Mouse (Mus musculus): Measurements from ENCODE around the gene Hipk2.

The Hipk2 gene

DNA sequence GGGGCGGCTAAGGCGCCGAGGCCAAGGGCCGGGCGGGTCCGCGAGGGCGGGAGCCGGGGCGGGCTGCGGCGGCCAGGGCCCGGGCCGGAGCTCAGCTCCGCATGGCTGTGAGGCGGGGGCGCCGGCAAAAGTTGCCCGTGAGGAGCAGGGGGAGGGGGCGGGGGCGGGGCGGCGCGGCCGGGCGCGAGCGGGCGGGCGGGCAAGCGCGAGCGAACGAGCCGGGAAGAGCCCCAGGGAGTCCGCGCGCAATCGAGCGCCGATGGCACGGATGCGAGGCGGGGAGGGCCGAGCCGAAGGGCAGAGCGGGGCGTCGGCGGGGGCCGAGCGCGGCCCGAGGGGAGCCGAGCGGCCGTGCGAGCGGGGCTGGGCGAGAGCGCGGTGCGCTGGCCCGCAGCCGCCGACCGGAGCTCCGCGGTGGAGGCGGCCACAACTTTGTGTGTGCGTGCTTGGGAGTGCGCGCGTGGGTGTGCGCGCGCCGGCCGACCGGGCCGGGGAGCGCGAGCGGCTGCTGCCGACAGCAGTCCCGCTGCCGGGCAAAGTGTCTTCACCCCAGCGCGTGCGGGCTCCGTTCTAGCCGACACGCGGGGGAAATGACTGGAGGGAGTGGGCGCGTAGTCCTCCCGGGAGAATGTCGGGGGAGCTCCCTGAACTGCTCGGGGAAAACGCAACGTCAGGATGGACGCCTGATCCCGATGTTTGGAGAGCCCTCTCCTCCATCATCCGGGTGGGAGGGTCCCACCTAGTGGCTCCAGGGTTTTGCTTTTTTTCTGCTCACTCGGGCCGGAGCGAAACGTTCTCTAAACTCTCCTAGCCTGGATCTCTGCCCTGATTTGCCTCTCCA is at the start of gene Hipk2:
Hipk2 (minus strand) TSS at position 95 of the 841 bp plus-strand sequence.
- DNase-seq (ENCODE audit: low read depth, low spot score), result peak; percentile 92

DNA sequence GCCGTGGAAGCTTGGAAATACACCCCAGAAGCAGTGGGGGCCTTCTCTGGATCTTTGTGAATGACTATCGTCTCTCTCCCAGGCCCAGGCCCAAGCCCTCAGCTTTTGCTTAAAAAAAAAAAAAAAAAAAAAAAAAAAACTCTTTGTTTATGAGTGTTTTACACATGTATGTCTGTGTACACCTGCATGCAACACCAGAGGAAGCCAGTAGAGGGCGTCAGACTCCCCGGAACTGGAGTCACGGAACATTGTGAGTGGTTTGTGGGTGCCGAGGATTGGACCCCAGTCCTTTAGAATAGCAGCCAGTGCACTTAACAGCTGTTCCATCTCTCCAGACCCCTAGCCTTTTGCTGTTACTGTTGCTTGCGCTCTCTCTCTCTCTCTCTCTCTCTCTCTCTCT is 49.8 kb upstream of the Hipk2 start:
- peak; percentile 73 for DNase-seq (ENCODE audit: low read depth, low spot score)

DNA sequence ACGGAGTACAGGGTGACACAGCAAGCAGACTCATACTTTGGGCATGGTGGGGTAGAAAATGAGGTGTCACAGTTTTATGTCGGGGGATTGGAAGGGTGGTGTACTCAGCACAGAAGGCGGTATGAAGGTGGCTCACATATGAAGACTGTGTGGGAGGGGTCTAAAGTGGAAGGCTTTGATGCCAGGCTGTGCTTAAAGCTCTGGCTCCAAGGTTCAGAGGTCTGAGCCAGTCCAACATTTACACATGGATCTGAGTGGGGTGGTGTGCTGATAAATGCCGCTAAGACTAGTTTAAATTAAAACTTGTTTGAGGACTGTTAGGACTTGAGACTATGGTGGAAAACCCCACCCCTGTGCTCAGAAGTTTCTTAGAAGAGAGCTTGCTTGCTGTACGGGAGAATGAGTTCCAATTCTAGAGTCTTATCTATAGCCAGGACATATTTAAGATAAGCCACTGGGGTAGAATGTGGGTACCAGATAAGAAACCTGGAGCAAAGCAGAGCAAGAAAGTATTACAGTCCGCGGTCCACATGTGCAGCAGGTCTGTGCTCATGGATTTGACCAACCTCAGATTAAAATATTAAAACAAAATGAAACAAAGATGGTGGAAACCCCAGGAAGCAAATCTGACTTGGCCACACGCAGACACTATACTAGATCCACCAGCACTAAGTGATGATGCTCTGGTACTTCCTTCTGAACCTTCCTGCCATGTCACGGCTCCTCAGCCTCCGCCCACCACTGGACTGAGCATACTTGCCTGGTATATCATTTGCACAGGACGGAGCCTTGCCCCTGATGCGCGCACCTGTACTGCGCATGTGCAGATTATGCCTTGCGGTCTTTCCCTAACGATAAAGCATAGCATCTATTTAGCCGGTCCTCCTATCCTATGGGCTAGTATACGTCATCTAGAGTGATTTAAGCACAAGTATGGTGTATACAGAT is 48.2 kb upstream of the Hipk2 start:
- no peak for DNase-seq (ENCODE audit: low read depth, low spot score)

- DNase-seq (ENCODE audit: low read depth, low spot score), result no peak
These were observed 47.5 kb upstream of the Hipk2 start for GRCm38 (mm10) chr6:38923450-38923849.

DNA sequence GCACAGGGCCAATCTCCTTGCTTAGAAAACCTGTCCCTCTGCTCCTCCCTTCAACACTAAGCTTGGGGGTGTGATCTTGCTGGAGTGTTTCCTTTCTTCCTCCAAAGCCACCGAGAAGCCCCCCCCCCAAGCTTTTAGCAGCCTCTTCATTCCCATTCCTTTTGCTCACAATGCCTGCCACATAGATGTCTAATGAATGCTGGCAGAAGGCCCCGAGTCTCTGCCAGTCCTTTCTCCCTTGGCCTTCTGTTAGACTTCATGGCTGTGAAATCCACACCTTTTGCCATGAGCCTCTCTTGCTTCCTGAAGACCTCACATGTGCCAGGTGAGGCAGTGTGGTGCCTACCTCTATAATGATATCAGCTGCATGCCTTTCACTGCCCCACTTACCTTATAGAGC is 46.6 kb upstream of the Hipk2 start:
- no peak for DNase-seq (ENCODE audit: low read depth, low spot score)

GRCm38 (mm10) chr6:38921810-38922116 is 45.8 kb upstream of the Hipk2 start:
- no peak for DNase-seq (ENCODE audit: low read depth, low spot score)

DNA sequence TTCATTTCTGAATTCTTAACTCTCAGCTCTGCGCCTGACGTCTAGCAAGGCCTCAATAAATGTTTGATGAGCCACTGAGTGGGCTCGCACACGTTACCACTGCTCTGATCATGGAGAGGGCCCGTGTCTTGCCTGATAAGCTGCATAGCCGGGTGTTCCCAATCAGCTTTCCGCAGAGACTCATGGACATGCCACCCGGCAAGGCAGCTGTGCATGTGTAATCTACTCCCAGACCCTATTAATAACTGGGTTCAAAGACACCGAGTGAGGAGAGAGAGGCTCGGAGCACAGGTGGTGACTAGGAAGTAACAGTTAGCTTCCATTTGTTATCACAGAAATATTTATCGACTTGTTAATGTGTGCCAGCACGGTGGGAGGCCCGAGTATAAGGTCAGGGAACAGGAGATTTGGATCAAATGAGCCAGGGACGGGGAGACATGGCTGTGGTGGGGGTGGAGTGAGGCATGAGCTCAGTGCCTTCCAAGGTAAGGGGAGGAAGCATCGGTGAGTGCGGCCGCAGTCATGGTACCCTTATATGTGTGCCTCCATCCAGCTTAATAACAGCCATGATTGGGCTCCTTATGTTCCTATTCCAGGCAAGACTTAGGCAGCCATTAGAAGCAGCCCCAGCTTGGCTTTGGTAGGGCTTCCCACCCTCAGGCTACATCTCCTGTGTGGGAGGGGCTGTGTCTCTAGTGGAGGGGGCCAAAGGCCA is 45.3 kb upstream of the Hipk2 start:
- no peak for DNase-seq (ENCODE audit: low read depth, low spot score)

GRCm38 (mm10) chr6:38920141-38920540 is 44.2 kb upstream of the Hipk2 start:
- DNase-seq (ENCODE audit: low read depth, low spot score), result no peak

DNA sequence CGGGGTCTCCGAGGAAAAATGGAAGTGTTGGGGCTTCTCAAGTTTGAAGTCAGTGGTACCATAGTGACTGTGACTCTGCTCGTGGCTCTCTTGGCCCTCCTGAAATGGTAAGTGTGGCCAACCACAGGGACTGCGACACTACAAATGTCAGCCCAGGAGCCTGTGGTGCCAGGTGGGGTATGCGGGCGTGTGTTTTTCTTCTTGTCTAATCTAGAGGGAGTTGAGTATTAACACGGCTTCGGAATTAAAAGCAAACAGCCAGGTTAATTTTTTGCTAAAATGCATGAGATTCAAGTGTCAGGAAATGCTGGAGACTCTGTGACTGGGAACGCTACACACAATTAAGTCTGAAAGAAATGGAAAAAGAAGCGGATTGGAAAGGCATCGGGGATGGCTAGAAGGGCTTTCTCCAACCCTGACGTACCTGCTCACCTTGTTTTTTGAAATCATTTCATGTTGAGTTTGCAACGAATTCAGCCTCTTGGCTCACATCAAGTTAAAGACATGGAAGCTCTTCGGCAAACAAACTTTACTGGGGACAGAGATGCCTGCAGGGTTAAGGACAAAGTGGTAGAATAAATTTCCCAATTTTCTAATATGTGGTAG is 43.3 kb upstream of the Hipk2 start:
- DNase-seq (ENCODE audit: low read depth, low spot score), result no peak

- no peak for DNase-seq (ENCODE audit: low read depth, low spot score)
These were observed 42.8 kb upstream of the Hipk2 start for GRCm38 (mm10) chr6:38918728-38919127.

GRCm38 (mm10) chr6:38917415-38917814 is 41.5 kb upstream of the Hipk2 start:
- no peak for DNase-seq (ENCODE audit: low read depth, low spot score)

DNA sequence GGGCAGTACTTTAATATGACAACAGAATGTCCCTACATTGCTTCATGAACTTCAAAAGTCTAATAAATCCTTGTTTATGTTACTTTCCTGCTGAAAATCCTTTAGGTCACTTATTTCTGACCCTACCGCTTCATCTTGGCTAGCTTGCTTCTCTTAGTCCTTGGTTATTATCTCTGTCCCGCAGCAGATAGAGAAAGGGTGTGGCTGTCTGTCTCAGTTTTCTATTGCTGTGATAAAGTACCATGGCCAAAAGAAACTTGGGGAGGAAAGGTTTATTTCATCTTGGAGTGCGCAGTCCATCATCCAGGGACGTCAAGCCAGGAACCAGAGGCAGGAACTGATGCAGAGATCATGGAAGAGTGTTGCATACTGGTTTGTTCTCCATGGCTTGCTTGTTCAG is 40.6 kb upstream of the Hipk2 start:
- DNase-seq (ENCODE audit: low read depth, low spot score), result no peak

GRCm38 (mm10) chr6:38915776-38916175 is 39.8 kb upstream of the Hipk2 start:
- DNase-seq (ENCODE audit: low read depth, low spot score), result no peak

DNA sequence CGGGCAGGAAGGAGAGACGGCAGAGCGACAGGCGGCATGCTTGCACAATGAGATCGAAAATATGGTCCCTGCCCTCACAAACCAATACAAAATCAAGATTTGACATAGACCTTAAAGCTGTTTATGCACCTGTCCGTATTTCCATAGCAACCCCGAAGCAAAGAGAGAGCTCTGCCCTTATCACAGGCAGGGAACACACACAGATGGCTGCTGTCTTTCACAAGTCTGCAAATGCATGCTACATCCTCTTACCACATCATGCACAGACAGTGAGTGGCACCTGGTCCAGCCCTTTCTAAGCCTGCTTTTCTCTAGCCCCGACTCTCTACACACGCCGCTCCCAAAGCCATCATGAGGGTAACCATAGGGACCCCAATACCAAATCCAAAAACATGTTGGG is 38.2 kb upstream of the Hipk2 start:
- no peak for DNase-seq (ENCODE audit: low read depth, low spot score)

DNA sequence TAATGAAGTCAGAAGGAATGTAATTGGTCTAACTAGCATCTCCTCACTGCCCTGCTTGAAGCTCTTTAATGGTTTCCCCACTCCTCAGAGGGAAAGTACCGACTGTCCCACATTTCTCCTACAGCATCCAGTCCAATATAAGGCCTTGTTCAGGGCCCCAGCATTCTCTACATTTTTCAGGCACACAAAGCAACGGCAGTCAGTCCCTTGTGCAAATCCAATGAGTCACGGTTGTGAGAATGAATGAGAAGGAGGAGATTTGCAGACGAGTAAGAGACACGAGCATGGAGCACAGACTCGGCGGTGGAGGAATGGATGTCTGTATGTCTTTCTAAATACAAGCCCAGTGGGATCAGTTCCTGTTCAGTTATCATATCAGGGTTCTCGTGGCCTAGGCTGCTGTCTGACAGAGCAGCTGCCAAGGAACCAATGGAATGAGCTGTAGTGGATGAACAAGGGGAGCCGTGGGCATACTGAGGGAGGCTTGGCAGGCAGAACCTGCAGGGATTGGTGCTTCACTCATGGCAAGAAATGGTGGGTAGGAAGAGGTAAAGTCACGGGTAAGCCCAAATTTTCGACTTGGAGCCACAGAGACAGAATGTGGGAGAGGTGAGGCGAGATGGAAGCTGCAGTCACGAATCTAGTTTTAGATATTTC is 37.5 kb upstream of the Hipk2 start:
- DNase-seq (ENCODE audit: low read depth, low spot score), result no peak

- DNase-seq (ENCODE audit: low read depth, low spot score), result no peak
These were observed 36.9 kb upstream of the Hipk2 start for GRCm38 (mm10) chr6:38912845-38913244.

GRCm38 (mm10) chr6:38912121-38912660 is 36.2 kb upstream of the Hipk2 start:
- no peak for DNase-seq (ENCODE audit: low read depth, low spot score)

- peak; percentile 87 for DNase-seq (ENCODE audit: low read depth, low spot score)
These were observed 35.0 kb upstream of the Hipk2 start for GRCm38 (mm10) chr6:38910828-38911559.

DNA sequence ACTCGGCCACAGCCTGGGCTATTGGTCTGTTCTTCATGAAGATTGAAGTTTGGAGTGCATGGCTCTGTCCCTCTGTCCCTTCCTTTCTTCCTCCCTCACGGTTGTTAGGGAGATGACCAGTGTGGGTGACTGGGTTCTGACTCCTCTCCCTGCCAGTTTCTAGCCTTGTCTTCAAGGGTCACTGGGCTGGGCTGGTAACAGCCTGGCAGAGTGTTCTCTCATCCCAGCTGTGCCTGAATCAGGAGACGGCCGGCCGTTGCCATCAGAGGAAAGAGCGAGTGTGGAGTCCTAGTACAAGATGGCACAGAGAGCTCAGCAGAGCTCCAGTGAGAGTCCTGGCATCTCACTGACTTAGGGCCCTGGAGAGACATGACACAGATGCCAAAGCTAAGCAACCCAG is 32.4 kb upstream of the Hipk2 start:
- no peak for DNase-seq (ENCODE audit: low read depth, low spot score)

DNA sequence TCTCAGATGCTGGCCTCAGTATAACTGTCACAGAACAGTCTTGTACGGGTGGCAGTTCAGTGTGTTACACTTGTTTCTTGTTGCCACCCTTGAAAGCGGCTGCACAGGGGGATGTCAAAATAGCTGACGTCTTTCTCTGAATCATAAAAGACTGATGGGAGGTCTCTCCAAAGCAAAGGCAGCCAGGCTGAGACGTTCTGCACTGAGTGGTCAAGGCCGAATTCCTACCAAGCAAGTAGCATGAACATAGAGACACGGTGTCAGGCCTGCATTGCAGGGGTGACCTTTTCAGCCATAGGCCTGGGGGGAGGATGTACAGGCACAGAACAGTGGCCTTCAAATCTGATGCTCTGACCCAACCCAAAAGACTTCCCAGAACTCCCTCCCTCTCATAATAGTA is 30.0 kb upstream of the Hipk2 start:
- DNase-seq (ENCODE audit: low read depth, low spot score), result peak; percentile 20
